Mouse (Mus musculus) embryonic stem cell, embryonic (primary cell): ENCODE measurements around the gene Slc38a3.

Source experiments
- CTCF ChIA-PET, 4 experiments: fragments of 300-600 bp in 2 of 4; fragments of 350-600 bp in 2 of 4; sonication (Branson Sonifier 250); formaldehyde crosslinking; loops; one replicate each; lab custom pipeline; 2022; ENCODE audit warnings: inconsistent platforms in 2 of 4; lab: Charles Lee
- POLR2A ChIA-PET, 4 experiments: fragments of 300-600 bp in 2 of 4; fragments of 350-600 bp in 2 of 4; sonication (Branson Sonifier 250); formaldehyde crosslinking; loops; one replicate each; lab custom pipeline; 2022; ENCODE audit warnings: antibody characterized with exemption in 4 of 4, inconsistent platforms in 1 of 4; lab: Charles Lee

The Slc38a3 gene

DNA sequence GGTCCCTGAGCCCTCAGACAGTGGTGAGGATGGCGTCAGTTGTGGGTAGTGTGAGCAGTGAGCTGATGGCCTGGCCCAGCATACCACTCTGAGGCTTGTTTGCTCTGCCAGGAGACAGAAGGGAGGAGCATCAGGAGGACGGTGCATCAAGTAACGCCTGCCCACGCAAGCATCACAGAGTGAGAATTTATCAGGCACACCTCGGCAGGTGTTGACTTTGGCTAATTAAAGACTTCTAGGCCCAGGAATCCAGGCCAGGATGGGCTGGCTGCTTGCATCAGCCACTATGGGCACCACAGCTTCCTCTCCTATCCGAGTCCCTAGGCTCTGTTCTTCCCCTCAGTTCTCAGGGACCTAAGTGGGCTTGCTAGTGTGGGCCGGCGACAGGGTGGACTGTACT, 7.0 kb downstream of the Slc38a3 start:
- CTCF ChIA-PET: interaction anchor here in 3 of 4 experiments (0.6 to 3.2 kb wide), 8 partner anchors 10 to 271 kb away, joined by 3 to 19 read pairs (median 3); no protein-coding TSS in a partner anchor
- POLR2A ChIA-PET: interaction anchor here in 3 of 4 experiments (0.6 to 6.0 kb wide), 6 partner anchors 11 to 538 kb away, joined by 3 to 44 read pairs (median 4); partner anchors contain the start of gene Gnat1 (in 1 of the 3)

- ChIA-PET POLR2A (interaction anchor here in 3 of 4 experiments (0.5 to 1.5 kb wide), 5 partner anchors 15 to 107 kb away, joined by 3 to 5 read pairs (median 4); no protein-coding TSS in a partner anchor), CTCF (interaction anchor here in 2 of 4 experiments (1.1 to 2.7 kb wide), 3 partner anchors 14 to 16 kb away, joined by 3 to 14 read pairs (median 4); no protein-coding TSS in a partner anchor)
Observed at GRCm38 (mm10) chr9:107660777-107661176, 8.6 kb downstream of the Slc38a3 start.

DNA sequence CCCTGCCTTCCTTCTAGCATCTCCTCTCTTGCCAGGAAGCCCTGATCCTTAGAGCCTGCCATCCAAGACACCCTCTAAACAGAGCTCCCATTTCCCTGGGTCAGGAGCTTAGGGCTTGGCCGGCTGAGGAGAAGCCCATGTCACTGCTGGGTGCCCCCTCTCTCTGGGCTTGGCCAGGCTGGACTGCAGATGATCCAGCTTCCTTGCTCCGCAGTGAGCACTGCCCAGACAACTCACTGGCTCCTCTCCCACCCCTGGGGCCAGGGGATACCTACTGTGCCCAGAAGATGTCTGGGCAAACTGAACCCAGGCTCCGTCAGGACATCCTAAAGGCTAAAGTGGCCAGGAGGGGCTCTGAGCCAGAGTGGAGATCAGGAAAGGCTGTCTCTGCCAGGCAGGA, 9.4 kb downstream of the Slc38a3 start:
- ChIA-PET CTCF (interaction anchor here in 2 of 4 experiments (0.6 to 2.7 kb wide), 5 partner anchors 13 to 17 kb away, joined by 3 to 14 read pairs (median 4); no protein-coding TSS in a partner anchor), POLR2A (interaction anchor here in 2 of 4 experiments (0.6 to 1.5 kb wide), 6 partner anchors 9 to 47 kb away, joined by 3 to 5 read pairs (median 4); partner anchors contain the start of genes Gnai2 (in 1 of the 2) and Slc38a3 (in 1 of the 2))

DNA sequence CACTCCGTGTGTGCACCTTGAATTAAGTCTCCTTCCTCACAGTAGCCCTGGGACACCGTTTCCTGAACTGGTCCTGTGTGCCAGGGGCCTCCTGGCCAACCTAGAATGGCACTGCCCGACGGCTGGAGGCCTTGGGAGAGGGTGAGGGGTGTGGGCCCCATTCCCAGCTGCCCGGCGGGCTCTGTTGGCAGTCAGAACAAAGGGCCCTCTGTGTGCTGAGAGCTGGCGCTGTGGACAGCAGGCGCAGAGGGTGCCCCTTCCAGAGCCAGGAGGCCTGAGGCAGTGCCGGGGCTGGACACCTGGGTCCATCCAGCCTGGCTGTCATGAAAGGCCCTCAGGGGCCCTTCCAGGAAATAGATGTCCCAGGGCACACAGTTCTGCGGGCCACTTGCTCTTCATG, 9.8 kb downstream of the Slc38a3 start:
- POLR2A ChIA-PET: interaction anchor here in 3 of 4 experiments (0.6 to 1.5 kb wide), 6 partner anchors 9 to 47 kb away, joined by 3 to 5 read pairs (median 4); partner anchors contain the start of genes Gnai2 (in 1 of the 3) and Slc38a3 (in 1 of the 3)
- CTCF ChIA-PET: interaction anchor here in 2 of 4 experiments (0.6 to 2.7 kb wide), 6 partner anchors 13 to 18 kb away, joined by 3 to 14 read pairs (median 4); no protein-coding TSS in a partner anchor

GRCm38 (mm10) chr9:107658096-107658495, 11.2 kb downstream of the Slc38a3 start:
- CTCF ChIA-PET: interaction anchor here in 3 of 4 experiments (1.1 to 1.7 kb wide), 6 partner anchors 11 to 45 kb away, joined by 3 to 11 read pairs (median 4); no protein-coding TSS in a partner anchor
- POLR2A ChIA-PET: interaction anchor here in 2 of 4 experiments (0.6 to 1.4 kb wide), 9 partner anchors 9 to 82 kb away, joined by 3 to 5 read pairs (median 4); partner anchors contain the start of genes Hyal1 (in 1 of the 2) and Slc38a3 (in 1 of the 2)

DNA sequence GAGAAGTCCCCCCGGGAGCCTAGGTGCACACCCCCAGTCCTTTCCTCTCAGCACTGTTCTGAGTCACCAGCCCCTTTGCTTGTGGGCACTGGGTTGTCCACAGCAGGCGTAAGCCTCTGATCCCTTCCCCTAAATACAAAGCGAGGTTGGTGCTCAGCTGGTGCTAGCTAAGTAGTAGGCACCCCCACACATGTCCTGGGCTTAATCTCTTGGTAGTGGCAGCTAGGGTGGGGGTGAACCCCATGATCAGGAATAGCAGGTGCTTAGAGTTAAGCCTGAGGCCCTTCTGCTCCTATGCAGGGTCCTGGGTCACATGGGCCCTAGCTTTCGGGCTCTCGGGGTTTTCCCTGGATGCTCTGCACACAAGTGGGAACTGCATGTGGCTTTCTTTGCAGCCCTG, 12.2 kb downstream of the Slc38a3 start:
- ChIA-PET CTCF (interaction anchor here in 3 of 4 experiments (1.1 to 2.3 kb wide), 8 partner anchors 11 to 44 kb away, joined by 3 to 13 read pairs (median 4); no protein-coding TSS in a partner anchor), POLR2A (interaction anchor here in 2 of 4 experiments (0.5 to 3.5 kb wide), 13 partner anchors 9 to 211 kb away, joined by 3 to 15 read pairs (median 3); partner anchors contain the start of genes Gnai2 (in 1 of the 2), Hyal1 (in 1 of the 2) and Slc38a3 (in 1 of the 2))

DNA sequence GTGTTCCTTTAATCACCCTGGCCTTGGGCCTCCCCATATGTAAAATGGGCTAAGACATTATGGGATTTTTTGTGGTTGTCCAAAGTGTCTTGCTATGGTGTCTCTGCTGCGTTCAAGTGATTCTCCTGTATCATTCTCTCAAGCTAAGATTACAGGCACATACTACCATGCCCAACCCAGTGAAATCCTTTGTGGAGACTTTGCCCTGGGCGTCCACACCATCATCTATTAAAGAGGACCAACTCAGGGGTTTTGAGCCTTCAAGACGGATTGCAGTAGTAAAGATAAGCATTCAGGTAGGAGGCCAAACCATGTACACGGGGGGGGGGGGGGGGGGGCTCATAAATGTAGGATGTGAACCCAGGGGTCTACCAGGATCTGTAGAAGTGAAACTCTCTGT, 14.7 kb downstream of the Slc38a3 start:
- CTCF ChIA-PET: interaction anchor here (0.5 to 2.9 kb wide), 8 partner anchors 8 to 177 kb away, joined by 3 to 12 read pairs (median 4); no protein-coding TSS in a partner anchor

GRCm38 (mm10) chr9:107653474-107653873, 15.9 kb downstream of the Slc38a3 start:
- ChIA-PET POLR2A (interaction anchor here in 1 of 4 experiments (0.8 to 3.5 kb wide), 2 partner anchors 13 to 119 kb away, joined by 4 to 15 read pairs; no protein-coding TSS in a partner anchor), CTCF (interaction anchor here in 2 of 4 experiments (1.1 to 2.9 kb wide), 3 partner anchors 8 to 85 kb away, joined by 3 to 12 read pairs (median 7); no protein-coding TSS in a partner anchor)

More for the DNA sequence above, 14.7 kb downstream of the Slc38a3 start:
- POLR2A ChIA-PET: interaction anchor here in 3 of 4 experiments (0.6 to 3.5 kb wide), 5 partner anchors 11 to 243 kb away, joined by 3 to 15 read pairs (median 4); partner anchors contain the start of gene Gnai2 (in 1 of the 3)

DNA sequence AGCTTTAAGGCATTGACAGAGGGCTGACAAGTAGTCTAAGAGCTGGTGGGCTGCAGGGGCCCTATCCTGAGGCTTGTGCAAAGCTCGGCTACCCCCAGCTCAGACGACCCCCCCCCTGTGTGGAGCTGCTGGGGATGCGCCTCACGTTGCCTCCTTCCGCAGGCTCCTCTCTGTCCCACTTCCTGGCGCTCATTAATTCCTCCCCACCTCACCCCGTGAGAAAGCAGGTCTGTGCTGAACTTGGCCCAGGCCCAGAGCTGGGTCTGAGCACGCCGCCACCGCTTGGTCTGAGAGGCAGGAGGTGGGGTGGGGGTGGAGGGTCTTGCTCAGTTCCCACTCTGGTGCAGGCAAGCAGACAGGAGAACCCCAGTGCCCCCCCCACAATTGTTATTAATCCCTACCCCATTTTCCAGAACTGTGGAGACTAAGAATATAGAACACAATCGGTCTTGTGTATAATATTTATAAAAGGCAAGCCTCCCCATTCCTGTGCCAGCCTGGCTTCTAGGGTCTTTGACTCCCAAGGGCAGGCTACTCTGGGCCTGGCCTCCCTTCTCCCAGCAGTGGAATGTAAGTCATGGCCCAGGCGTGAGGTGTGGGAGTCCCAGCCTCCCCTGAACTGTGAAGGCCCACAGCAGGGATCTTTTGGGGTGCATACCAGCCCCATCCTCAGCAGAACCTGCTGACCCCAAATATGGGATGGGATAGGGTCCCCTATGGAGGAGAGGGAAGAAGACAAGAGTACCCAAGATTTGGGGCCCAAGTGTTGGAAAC, 18.4 kb downstream of the Slc38a3 start:
- ChIA-PET CTCF (interaction anchor here in 3 of 4 experiments (0.7 to 1.8 kb wide), 7 partner anchors 19 to 254 kb away, joined by 3 to 9 read pairs (median 4); partner anchors contain the start of gene Slc38a3 (in 1 of the 3)), POLR2A (interaction anchor here in 3 of 4 experiments (0.6 to 2.2 kb wide), 9 partner anchors 11 to 313 kb away, joined by 3 to 7 read pairs (median 3); partner anchors contain the start of gene Gnai2 (in 1 of the 3))

DNA sequence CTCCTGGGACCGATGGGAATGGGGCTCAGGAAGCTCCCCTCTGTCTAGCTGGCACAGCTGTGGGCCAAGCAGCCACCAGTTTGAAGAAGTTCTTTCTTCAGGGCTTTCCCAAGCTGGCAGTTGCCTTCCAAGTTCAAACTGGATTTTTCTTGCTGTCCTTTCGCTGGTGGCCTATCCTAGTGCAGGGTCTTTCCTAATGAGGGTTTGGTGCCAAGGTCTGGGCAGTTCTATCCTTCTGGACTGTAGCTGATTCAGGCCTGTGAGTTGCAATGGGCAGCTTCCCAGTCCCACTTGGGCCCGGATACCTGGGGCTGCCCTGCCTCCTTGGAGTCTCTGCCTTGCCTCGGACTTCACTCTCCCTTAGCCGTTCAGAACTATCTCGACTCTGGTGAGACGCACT, 19.1 kb downstream of the Slc38a3 start:
- ChIA-PET CTCF (interaction anchor here in 3 of 4 experiments (0.7 to 1.8 kb wide), 6 partner anchors 19 to 88 kb away, joined by 3 to 9 read pairs (median 4); partner anchors contain the start of gene Slc38a3 (in 1 of the 3)), POLR2A (interaction anchor here in 3 of 4 experiments (0.7 to 2.2 kb wide), 6 partner anchors 15 to 312 kb away, joined by 3 to 7 read pairs (median 3); partner anchors contain the start of gene Gnai2 (in 1 of the 3))

GRCm38 (mm10) chr9:107648767-107649166, 20.6 kb downstream of the Slc38a3 start:
- ChIA-PET CTCF (interaction anchor here in 2 of 4 experiments (0.8 to 1.6 kb wide), 2 partner anchors 29 to 90 kb away, joined by 3 to 5 read pairs; no protein-coding TSS in a partner anchor), POLR2A (interaction anchor here in 1 of 4 experiments (1.0 kb wide), 1 partner anchor 38 kb away, joined by 3 read pairs; no protein-coding TSS in a partner anchor)

DNA sequence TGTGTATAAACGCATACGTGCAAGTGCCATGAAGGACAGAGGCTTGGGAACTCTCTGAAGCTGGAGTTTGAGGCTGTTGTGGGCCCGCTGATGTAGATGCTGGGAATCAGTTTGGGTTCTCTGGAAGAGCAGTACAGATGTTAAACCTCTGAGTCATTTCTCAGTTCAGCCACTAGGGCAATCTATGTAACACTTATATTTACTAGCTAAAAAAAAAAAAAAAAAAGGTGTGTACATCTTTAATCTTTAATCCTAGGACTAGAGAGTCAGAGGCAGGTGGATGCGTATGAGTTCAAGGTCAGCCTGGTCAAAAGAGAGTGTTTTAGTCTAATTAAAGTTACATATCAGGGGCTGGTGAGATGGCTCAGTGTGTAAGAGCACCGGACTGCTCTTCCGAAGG, 22.4 kb downstream of the Slc38a3 start:
- CTCF ChIA-PET: interaction anchor here (0.5 to 5.6 kb wide), 46 partner anchors 8 to 1927 kb away, joined by 3 to 161 read pairs (median 4); partner anchors contain the start of genes Gnai2 (in 3 of the 4), Ifrd2 (in 1 of the 4), Sema3b (in 1 of the 4) and Sema3f (in 1 of the 4)
- POLR2A ChIA-PET: interaction anchor here (0.6 to 4.8 kb wide), 17 partner anchors 11 to 225 kb away, joined by 3 to 42 read pairs (median 4); partner anchors contain the start of genes Gnai2 (in 1 of the 4), Slc38a3 (in 1 of the 4) and Zmynd10 (in 1 of the 4)

GRCm38 (mm10) chr9:107645577-107645976, 23.8 kb downstream of the Slc38a3 start:
- POLR2A ChIA-PET: interaction anchor here (0.6 to 4.8 kb wide), 38 partner anchors 9 to 112 kb away, joined by 3 to 42 read pairs (median 4); partner anchors contain the start of genes Gnai2 (in 2 of the 4), Tmem115 (in 2 of the 4), Hyal1 (in 1 of the 4) and Slc38a3 (in 1 of the 4)
- CTCF ChIA-PET: interaction anchor here (0.5 to 5.6 kb wide), 122 partner anchors 9 to 639 kb away, joined by 3 to 161 read pairs (median 5); partner anchors contain the start of genes Gnai2 (in 3 of the 4), Gnat1 (in 2 of the 4), Hyal3 (in 2 of the 4) and Zmynd10 (in 2 of the 4)

- CTCF ChIA-PET: interaction anchor here (0.5 to 5.6 kb wide), 142 partner anchors 8 to 1155 kb away, joined by 3 to 161 read pairs (median 5); partner anchors contain the start of genes Gnai2 (in 3 of the 4), Gnat1 (in 2 of the 4), Hyal3 (in 2 of the 4) and Ifrd2 (in 2 of the 4)
- POLR2A ChIA-PET: interaction anchor here (0.6 to 4.8 kb wide), 50 partner anchors 9 to 305 kb away, joined by 3 to 42 read pairs (median 4); partner anchors contain the start of genes Gnai2 (in 3 of the 4), Hyal1 (in 1 of the 4), Slc38a3 (in 1 of the 4) and Tmem115 (in 1 of the 4)
Observed at GRCm38 (mm10) chr9:107645153-107645510, 24.2 kb downstream of the Slc38a3 start.

DNA sequence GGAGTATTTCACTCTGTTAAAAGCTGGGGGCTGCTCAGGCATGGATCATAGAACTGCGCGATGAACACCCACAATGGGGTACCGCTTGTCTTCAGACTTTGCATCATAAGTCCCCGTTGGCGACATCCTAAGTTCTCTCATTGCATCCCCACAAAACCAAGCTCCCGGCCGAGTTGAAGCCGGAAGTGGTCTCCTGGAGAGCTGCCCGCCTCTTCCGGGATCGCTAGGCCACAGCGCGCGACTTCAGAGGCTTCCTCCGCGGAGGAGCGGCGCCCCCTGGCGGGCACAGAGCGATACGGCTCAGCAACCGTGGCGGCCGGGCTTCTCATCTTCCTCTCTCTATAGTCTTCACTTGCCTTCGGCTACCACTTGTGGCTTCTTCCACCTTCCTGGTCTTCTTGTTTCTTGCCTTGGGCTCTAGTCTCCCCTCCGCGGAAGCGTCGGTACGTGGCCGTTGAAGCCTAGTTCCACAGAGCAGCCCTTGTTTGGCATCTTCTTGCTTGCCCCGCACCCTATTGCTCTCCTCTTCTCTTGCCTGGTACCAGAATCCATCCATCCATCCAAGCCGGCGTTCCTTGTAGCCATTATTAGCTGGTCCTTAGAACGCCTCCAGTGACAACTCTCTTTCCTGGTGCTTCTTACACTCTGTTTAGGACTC, 24.7 kb downstream of the Slc38a3 start:
- CTCF ChIA-PET: interaction anchor here (0.5 to 5.6 kb wide), 83 partner anchors 9 to 1155 kb away, joined by 3 to 161 read pairs (median 5); partner anchors contain the start of genes Gnai2 (in 4 of the 4), Ifrd2 (in 2 of the 4), Apeh (in 1 of the 4) and Cyb561d2 (in 1 of the 4)
- POLR2A ChIA-PET: interaction anchor here (0.6 to 4.8 kb wide), 41 partner anchors 8 to 305 kb away, joined by 3 to 42 read pairs (median 4); partner anchors contain the start of genes Gnai2 (in 3 of the 4), Ifrd2 (in 1 of the 4), Slc38a3 (in 1 of the 4) and Tusc2 (in 1 of the 4)
